Mouse (Mus musculus) ES-E14 (cell line): ENCODE results near the gene Taar8a. TPM values are rescaled to one million over a fixed set of nuclear protein-coding genes. Genes with fewer than 3 reads are reported as not detected.
"Not testable (repeated sequence)": the region's sequence is repeated elsewhere in the genome, so short reads cannot be mapped to it uniquely, and the experiment has no call there.

Experiments used
- DNase-seq: peaks from one replicate; pipeline ENCODE4 v3.0.0-alpha.2; 2013; ENCODE audit warnings: low read depth, low spot score
- H3K27ac ChIP-seq: 2 replicates; pipeline ENCODE4 v1.5.1; 2012; ENCODE audit warnings: low read depth, mild to moderate bottlenecking, low read length, moderate library complexity, mixed read lengths; ENCODE audit not compliant: poor library complexity, insufficient read depth, severe bottlenecking
- H3K36me3 ChIP-seq: 2 replicates; pipeline ENCODE4 v1.6.1; 2012; ENCODE audit warnings: mild to moderate bottlenecking, low read length, moderate library complexity, mixed read lengths; ENCODE audit not compliant: control insufficient read depth, poor library complexity, insufficient read depth, severe bottlenecking
- H3K4me1 ChIP-seq, 2 experiments: fragments of 150-350 bp in 1 of 2; sonication (generic) in 1 of 2; 2 replicates each; pipeline ENCODE4 v1.6.1; 2012; ENCODE audit warnings: low read length in 2 of 2, mild to moderate bottlenecking in 1 of 2, mixed read lengths in 1 of 2; ENCODE audit not compliant: control insufficient read depth in 2 of 2, insufficient read depth in 2 of 2, poor library complexity in 1 of 2
- H3K4me3 ChIP-seq, 2 experiments: fragments of 150-350 bp in 1 of 2; sonication (generic) in 1 of 2; 2 replicates each; pipeline ENCODE4 v1.5.1; 2012; ENCODE audit warnings: low read length in 2 of 2, low read depth in 1 of 2, mild to moderate bottlenecking in 1 of 2, mixed read lengths in 1 of 2; ENCODE audit not compliant: insufficient read depth in 1 of 2, poor library complexity in 1 of 2, severe bottlenecking in 1 of 2
- H3K9ac ChIP-seq: 2 replicates; pipeline ENCODE4 v1.6.1; 2012; ENCODE audit warnings: low read depth, mild to moderate bottlenecking, low read length, mixed read lengths; ENCODE audit not compliant: poor library complexity, insufficient read depth, severe bottlenecking
- H3K9me3 ChIP-seq: fragments of 150-350 bp; sonication (generic); 2 replicates; pipeline ENCODE4 v1.6.1; 2012; ENCODE audit warnings: low read depth, mild to moderate bottlenecking, low read length; ENCODE audit not compliant: control insufficient read depth, insufficient read depth
- CHD2 ChIP-seq: IDR thresholded peaks from 2 replicates; pipeline ENCODE4 v1.6.1; 2014; ENCODE audit warnings: mild to moderate bottlenecking, low read depth, low read length, inconsistent platforms
- HCFC1 ChIP-seq: IDR thresholded peaks from 2 replicates; pipeline ENCODE4 v1.6.1; 2012; ENCODE audit warnings: low read length, inconsistent platforms, borderline replicate concordance; ENCODE audit not compliant: insufficient read depth
- MAFK ChIP-seq: IDR thresholded peaks from 2 replicates; pipeline ENCODE4 v1.6.1; 2014; ENCODE audit warnings: mild to moderate bottlenecking, low read depth, low read length, inconsistent platforms; ENCODE audit not compliant: insufficient read depth
- ZC3H11A ChIP-seq: IDR thresholded peaks from 2 replicates; pipeline ENCODE4 v1.6.1; 2012; ENCODE audit warnings: low read depth, mild to moderate bottlenecking, inconsistent platforms, low read length, borderline replicate concordance
- ZNF384 ChIP-seq: IDR thresholded peaks from 2 replicates; pipeline ENCODE4 v1.6.1; 2012; ENCODE audit warnings: low read depth, low read length, inconsistent platforms
- in situ Hi-C, 2 experiments: fragments of 600-800 bp; cut with MboI; formaldehyde crosslinking; loops; one replicate each; pipeline ENCODE4 v1.15.1; 2025; ENCODE audit warnings: low sequenced_read_pairs in 2 of 2, inconsistent platforms in 1 of 2; ENCODE audit not compliant: unreplicated experiment in 2 of 2
- total RNA-seq: library from RNA; depleted of rRNA; stranded (reverse); fragments of 300-350 nt; gene quantifications from 2 replicates; pipeline ENCODE4 v1.2.3, GENCODE M21; 2012

Taar8a gene
- total RNA-seq, 1 experiment, result not detected

GRCm38 (mm10) chr10:24085936-24086335 lies 9.6 kb downstream of the Taar8a start:
- in situ Hi-C loops, result loop anchor here in 1 of 2 experiments (25.0 kb wide), 1 partner anchor 274 kb away; no protein-coding TSS in a partner anchor
- Histone ChIP-seq H3K36me3 (no peaks in the 10 kb centered on the region), H3K27ac (no peak overlapping the region), H3K4me1 (peaks cover 0 to 4% of the 10 kb centered on the region in 2 experiments; a peak in 1 of 4 replicates), H3K9ac (no peak overlapping the region), H3K9me3 (no peaks in the 10 kb centered on the region), H3K4me3 (no peak overlapping the region)
- TF ChIP-seq CHD2 (no peak; the same call in 1 of the 2 replicates), ZNF384 (no peak), ZC3H11A (no peak), HCFC1 (no peak), MAFK (no peak)
- no peak for DNase-seq

- Histone ChIP-seq H3K9me3 (no peaks in the 10 kb centered on the region), H3K4me1 (peaks cover 0 to 4% of the 10 kb centered on the region in 2 experiments; a peak in 1 of 4 replicates), H3K4me3 (no peak overlapping the region), H3K36me3 (no peaks in the 10 kb centered on the region), H3K27ac (no peak overlapping the region), H3K9ac (no peak overlapping the region)
- in situ Hi-C loops, result loop anchor here in 1 of 2 experiments (25.0 kb wide), 1 partner anchor 274 kb away; no protein-coding TSS in a partner anchor
- no peak for TF ChIP-seq CHD2
- TF ChIP-seq ZC3H11A, result no peak
- no peak for TF ChIP-seq MAFK
- no peak for TF ChIP-seq ZNF384
- TF ChIP-seq HCFC1, result no peak
- no peak for DNase-seq
Observed at GRCm38 (mm10) chr10:24086555-24086954, 10.3 kb downstream of the Taar8a start.

GRCm38 (mm10) chr10:24087168-24087567 lies 10.9 kb downstream of the Taar8a start:
- no peak overlapping the region for H3K9ac ChIP-seq
- TF ChIP-seq CHD2 (no peak), ZNF384 (no peak), ZC3H11A (no peak), HCFC1 (no peak), MAFK (no peak)
- H3K9me3 ChIP-seq, result no peaks in the 10 kb centered on the region
- H3K4me1 ChIP-seq, result peaks cover 0 to 4% of the 10 kb centered on the region in 2 experiments; a peak in 1 of 4 replicates
- DNase-seq, result no peak
- no peak overlapping the region for H3K27ac ChIP-seq
- no peak overlapping the region for H3K4me3 ChIP-seq
- H3K36me3 ChIP-seq, result no peaks in the 10 kb centered on the region
- in situ Hi-C loops, result loop anchor here in 1 of 2 experiments (25.0 kb wide), 1 partner anchor 275 kb away; no protein-coding TSS in a partner anchor

GRCm38 (mm10) chr10:24092194-24092593 lies 15.9 kb downstream of the Taar8a start, which contains the start of gene Taar8b:
TSS of gene Taar8b (minus strand) at chr10:24092294.
- in situ Hi-C loops, result loop anchor here in 1 of 2 experiments (25.0 kb wide), 1 partner anchor 280 kb away; no protein-coding TSS in a partner anchor
- Histone ChIP-seq H3K4me1 (no peaks in the 10 kb centered on the region), H3K27ac (no peak within 1 kb of the TSS), H3K9me3 (no peaks in the 10 kb centered on the region), H3K4me3 (no peak within 1 kb of the TSS), H3K9ac (no peak within 1 kb of the TSS), H3K36me3 (no peaks in the 10 kb centered on the region)
- TF ChIP-seq ZC3H11A, result no peak
- TF ChIP-seq ZNF384, result no peak
- no peak for DNase-seq

GRCm38 (mm10) chr10:24097010-24097409 lies 20.7 kb downstream of the Taar8a start:
- DNase-seq, H3K4me3 ChIP-seq, H3K9ac ChIP-seq, H3K9me3 ChIP-seq, H3K27ac ChIP-seq, H3K36me3 ChIP-seq, H3K4me1 ChIP-seq: not testable (repeated sequence)
- in situ Hi-C loops, result loop anchor here in 1 of 2 experiments (25.0 kb wide), 1 partner anchor 285 kb away; no protein-coding TSS in a partner anchor

GRCm38 (mm10) chr10:24101812-24102211 lies 25.5 kb downstream of the Taar8a start, which contains the start of gene Taar8c:
TSS of gene Taar8c (minus strand) at chr10:24101912.
- H3K9ac ChIP-seq, H3K27ac ChIP-seq, DNase-seq, H3K36me3 ChIP-seq, H3K4me3 ChIP-seq, H3K9me3 ChIP-seq, H3K4me1 ChIP-seq: not testable (repeated sequence)
- in situ Hi-C loops, result loop anchor here in 1 of 2 experiments (25.0 kb wide), 1 partner anchor 290 kb away; no protein-coding TSS in a partner anchor

GRCm38 (mm10) chr10:24103299-24103698 lies 27.0 kb downstream of the Taar8a start:
- in situ Hi-C loops, result loop anchor here in 1 of 2 experiments (25.0 kb wide), 1 partner anchor 291 kb away; no protein-coding TSS in a partner anchor
- not testable (repeated sequence) for H3K4me3 ChIP-seq, H3K4me1 ChIP-seq, H3K9me3 ChIP-seq, H3K9ac ChIP-seq, H3K27ac ChIP-seq, DNase-seq, H3K36me3 ChIP-seq
